Mouse (Mus musculus) c-Kit-negative CD71-positive TER-119-positive erythroid progenitor cells, embryonic 14.5 days (primary cell): ENCODE measurements around the gene Omg.

Experiments used
- DNase-seq: peaks from one replicate; pipeline ENCODE4 v3.0.0-alpha.2; 2013; ENCODE audit warnings: low read depth, low spot score

Gene Omg

GRCm38 (mm10) chr11:79515798-79516197 is 11.9 kb upstream of the Omg start:
- DNase-seq: no peak

- DNase-seq: no peak
Observed at GRCm38 (mm10) chr11:79515331-79515730, 11.4 kb upstream of the Omg start.

GRCm38 (mm10) chr11:79511970-79512369 is 8.1 kb upstream of the Omg start:
- no peak for DNase-seq

GRCm38 (mm10) chr11:79504506-79504905 is 622 bp upstream of the Omg start:
- no peak for DNase-seq

GRCm38 (mm10) chr11:79502917-79503316 is 967 bp downstream of the Omg start:
- no peak for DNase-seq

GRCm38 (mm10) chr11:79494976-79495800 is 8.7 kb downstream of the Omg start:
- no peak for DNase-seq

- DNase-seq: no peak
Observed at GRCm38 (mm10) chr11:79484721-79485120, 19.2 kb downstream of the Omg start.

GRCm38 (mm10) chr11:79483876-79484528 is 19.9 kb downstream of the Omg start:
- DNase-seq: no peak

GRCm38 (mm10) chr11:79483392-79483791 is 20.5 kb downstream of the Omg start:
- DNase-seq: no peak

GRCm38 (mm10) chr11:79468097-79468496 is 35.8 kb downstream of the Omg start:
- no peak for DNase-seq

GRCm38 (mm10) chr11:79460756-79461450 is 43.0 kb downstream of the Omg start:
- DNase-seq: no peak

GRCm38 (mm10) chr11:79459846-79460245 is 44.0 kb downstream of the Omg start:
- DNase-seq: no peak

GRCm38 (mm10) chr11:79457928-79458327 is 46.0 kb downstream of the Omg start:
- DNase-seq: no peak

GRCm38 (mm10) chr11:79452966-79453365 is 50.9 kb downstream of the Omg start:
- DNase-seq: no peak
